Mouse (Mus musculus) ES-E14 (cell line): Measurements from ENCODE around the gene Csf2rb. TPM values are rescaled to one million over a fixed set of nuclear protein-coding genes. Genes with fewer than 3 reads are reported as not detected.

Experiments used
- DNase-seq: peaks from one replicate; pipeline ENCODE4 v3.0.0-alpha.2; 2013; ENCODE audit warnings: low read depth, low spot score
- H3K27ac ChIP-seq: 2 replicates; pipeline ENCODE4 v1.5.1; 2012; ENCODE audit warnings: low read depth, mild to moderate bottlenecking, low read length, moderate library complexity, mixed read lengths; ENCODE audit not compliant: poor library complexity, insufficient read depth, severe bottlenecking
- H3K36me3 ChIP-seq: 2 replicates; pipeline ENCODE4 v1.6.1; 2012; ENCODE audit warnings: mild to moderate bottlenecking, low read length, moderate library complexity, mixed read lengths; ENCODE audit not compliant: control insufficient read depth, poor library complexity, insufficient read depth, severe bottlenecking
- H3K4me1 ChIP-seq, 2 experiments: fragments of 150-350 bp in 1 of 2; sonication (generic) in 1 of 2; 2 replicates each; pipeline ENCODE4 v1.6.1; 2012; ENCODE audit warnings: low read length in 2 of 2, mild to moderate bottlenecking in 1 of 2, mixed read lengths in 1 of 2; ENCODE audit not compliant: control insufficient read depth in 2 of 2, insufficient read depth in 2 of 2, poor library complexity in 1 of 2
- H3K4me3 ChIP-seq, 2 experiments: fragments of 150-350 bp in 1 of 2; sonication (generic) in 1 of 2; 2 replicates each; pipeline ENCODE4 v1.5.1; 2012; ENCODE audit warnings: low read length in 2 of 2, low read depth in 1 of 2, mild to moderate bottlenecking in 1 of 2, mixed read lengths in 1 of 2; ENCODE audit not compliant: insufficient read depth in 1 of 2, poor library complexity in 1 of 2, severe bottlenecking in 1 of 2
- H3K9ac ChIP-seq: 2 replicates; pipeline ENCODE4 v1.6.1; 2012; ENCODE audit warnings: low read depth, mild to moderate bottlenecking, low read length, mixed read lengths; ENCODE audit not compliant: poor library complexity, insufficient read depth, severe bottlenecking
- H3K9me3 ChIP-seq: fragments of 150-350 bp; sonication (generic); 2 replicates; pipeline ENCODE4 v1.6.1; 2012; ENCODE audit warnings: low read depth, mild to moderate bottlenecking, low read length; ENCODE audit not compliant: control insufficient read depth, insufficient read depth
- CHD2 ChIP-seq: IDR thresholded peaks from 2 replicates; pipeline ENCODE4 v1.6.1; 2014; ENCODE audit warnings: mild to moderate bottlenecking, low read depth, low read length, inconsistent platforms
- HCFC1 ChIP-seq: IDR thresholded peaks from 2 replicates; pipeline ENCODE4 v1.6.1; 2012; ENCODE audit warnings: low read length, inconsistent platforms, borderline replicate concordance; ENCODE audit not compliant: insufficient read depth
- MAFK ChIP-seq: IDR thresholded peaks from 2 replicates; pipeline ENCODE4 v1.6.1; 2014; ENCODE audit warnings: mild to moderate bottlenecking, low read depth, low read length, inconsistent platforms; ENCODE audit not compliant: insufficient read depth
- ZC3H11A ChIP-seq: IDR thresholded peaks from 2 replicates; pipeline ENCODE4 v1.6.1; 2012; ENCODE audit warnings: low read depth, mild to moderate bottlenecking, inconsistent platforms, low read length, borderline replicate concordance
- ZNF384 ChIP-seq: IDR thresholded peaks from 2 replicates; pipeline ENCODE4 v1.6.1; 2012; ENCODE audit warnings: low read depth, low read length, inconsistent platforms
- in situ Hi-C, 2 experiments: fragments of 600-800 bp; cut with MboI; formaldehyde crosslinking; loops; one replicate each; pipeline ENCODE4 v1.15.1; 2025; ENCODE audit warnings: low sequenced_read_pairs in 2 of 2, inconsistent platforms in 1 of 2; ENCODE audit not compliant: unreplicated experiment in 2 of 2
- total RNA-seq: library from RNA; depleted of rRNA; stranded (reverse); fragments of 300-350 nt; gene quantifications from 2 replicates; pipeline ENCODE4 v1.2.3, GENCODE M21; 2012

Gene Csf2rb
- total RNA-seq, 1 experiment: 1.1 TPM

GRCm38 (mm10) chr15:78343683-78344082 is 18.1 kb downstream of the Csf2rb start:
- Histone ChIP-seq H3K9ac (no peak overlapping the region), H3K4me3 (no peak overlapping the region)
- in situ Hi-C loops: no loop called here

GRCm38 (mm10) chr15:78344567-78344966 is 19.0 kb downstream of the Csf2rb start:
- in situ Hi-C loops: no loop called here
- no peak overlapping the region for H3K4me3 ChIP-seq
- no peak overlapping the region for H3K9ac ChIP-seq
- no peaks in the 10 kb centered on the region for H3K9me3 ChIP-seq
- no peak for TF ChIP-seq ZC3H11A
- no peak for TF ChIP-seq CHD2
- TF ChIP-seq MAFK: no peak
- no peak for TF ChIP-seq ZNF384
- TF ChIP-seq HCFC1: no peak
- no peak overlapping the region for H3K27ac ChIP-seq
- H3K36me3 ChIP-seq: no peaks in the 10 kb centered on the region
- H3K4me1 ChIP-seq: no peaks in the 10 kb centered on the region
- DNase-seq: no peak

More at GRCm38 (mm10) chr15:78343683-78344082, 18.1 kb downstream of the Csf2rb start:
- H3K27ac ChIP-seq: no peak overlapping the region
- H3K4me1 ChIP-seq: no peaks in the 10 kb centered on the region
- no peaks in the 10 kb centered on the region for H3K36me3 ChIP-seq
- no peak for TF ChIP-seq ZC3H11A
- no peak for TF ChIP-seq MAFK
- no peak for TF ChIP-seq HCFC1
- no peak for TF ChIP-seq ZNF384
- TF ChIP-seq CHD2: no peak
- no peaks in the 10 kb centered on the region for H3K9me3 ChIP-seq
- DNase-seq: no peak

- in situ Hi-C loops: no loop called here
- DNase-seq: no peak
- H3K27ac ChIP-seq: no peak overlapping the region
- H3K36me3 ChIP-seq: no peaks in the 10 kb centered on the region
- no peaks in the 10 kb centered on the region for H3K4me1 ChIP-seq
- TF ChIP-seq ZC3H11A: no peak
- no peak for TF ChIP-seq ZNF384
- no peak for TF ChIP-seq HCFC1
- TF ChIP-seq CHD2: no peak
- no peak for TF ChIP-seq MAFK
- H3K9me3 ChIP-seq: no peaks in the 10 kb centered on the region
- no peak overlapping the region for H3K4me3 ChIP-seq
- H3K9ac ChIP-seq: no peak overlapping the region
Observed at GRCm38 (mm10) chr15:78351586-78352165, 26.1 kb downstream of the Csf2rb start.

GRCm38 (mm10) chr15:78354958-78355357 is 29.4 kb downstream of the Csf2rb start:
- no peak for TF ChIP-seq HCFC1
- TF ChIP-seq MAFK: no peak
- TF ChIP-seq CHD2: no peak
- no peak for TF ChIP-seq ZNF384
- TF ChIP-seq ZC3H11A: no peak
- in situ Hi-C loops: no loop called here

GRCm38 (mm10) chr15:78355548-78355947 is 30.0 kb downstream of the Csf2rb start:
- in situ Hi-C loops: no loop called here
- TF ChIP-seq ZC3H11A (no peak), CHD2 (no peak), HCFC1 (no peak), ZNF384 (no peak), MAFK (no peak)
- H3K27ac ChIP-seq: no peak overlapping the region

More at GRCm38 (mm10) chr15:78354958-78355357, 29.4 kb downstream of the Csf2rb start:
- Histone ChIP-seq H3K27ac (no peak overlapping the region), H3K9ac (no peak overlapping the region), H3K9me3 (no peaks in the 10 kb centered on the region), H3K4me3 (no peak overlapping the region), H3K36me3 (no peaks in the 10 kb centered on the region), H3K4me1 (no peaks in the 10 kb centered on the region)
- peak; percentile 25 for DNase-seq

More at GRCm38 (mm10) chr15:78355548-78355947, 30.0 kb downstream of the Csf2rb start:
- no peak for DNase-seq
- no peaks in the 10 kb centered on the region for H3K36me3 ChIP-seq
- no peak overlapping the region for H3K4me3 ChIP-seq
- no peak overlapping the region for H3K9ac ChIP-seq
- no peaks in the 10 kb centered on the region for H3K9me3 ChIP-seq
- no peaks in the 10 kb centered on the region for H3K4me1 ChIP-seq
